Mouse (Mus musculus) right cerebral cortex, adult 2 months (tissue): ENCODE data around the gene Lgr4.

ENCODE experiments used
- DNase-seq, 2 experiments: peaks; one replicate each; pipeline ENCODE4 v3.0.0; 2021 to 2022; ENCODE audit warnings: low spot score in 2 of 2

Gene Lgr4

GRCm38 (mm10) chr2:110017087-110017486 lies 99.6 kb downstream of the Lgr4 start:
- no peak for DNase-seq

- DNase-seq = peak; percentile 92 to 94
Observed at GRCm38 (mm10) chr2:110017616-110018505, 100.4 kb downstream of the Lgr4 start, which contains the start of gene Ccdc34. Gene Ccdc34, plus strand, starts transcription at chr2:110017817.

GRCm38 (mm10) chr2:110019656-110020055 lies 102.2 kb downstream of the Lgr4 start:
- DNase-seq = no peak

GRCm38 (mm10) chr2:110020430-110020829 lies 103.0 kb downstream of the Lgr4 start:
- no peak for DNase-seq

GRCm38 (mm10) chr2:110036265-110036664 lies 118.8 kb downstream of the Lgr4 start:
- no peak for DNase-seq

- no peak for DNase-seq
Observed at GRCm38 (mm10) chr2:110036665-110037064, 119.2 kb downstream of the Lgr4 start.

GRCm38 (mm10) chr2:110037221-110037620 lies 119.8 kb downstream of the Lgr4 start:
- no peak for DNase-seq

- DNase-seq = peak; percentile 47 to 49
Observed at GRCm38 (mm10) chr2:110038341-110038740, 120.9 kb downstream of the Lgr4 start.

GRCm38 (mm10) chr2:110042861-110043760 lies 125.7 kb downstream of the Lgr4 start:
- DNase-seq = no peak

- DNase-seq = no peak
Observed at GRCm38 (mm10) chr2:110058424-110058823, 141.0 kb downstream of the Lgr4 start.

GRCm38 (mm10) chr2:110063131-110063530 lies 145.7 kb downstream of the Lgr4 start:
- no peak for DNase-seq
